Mouse (Mus musculus) cerebellum, postnatal 10 days (tissue): ENCODE measurements around the gene Snx27.

Experiments
- DNase-seq, 2 experiments: peaks; one replicate each; pipeline ENCODE4 v3.0.0; 2021; ENCODE audit warnings: mixed read lengths in 2 of 2

The Snx27 gene

GRCm38 (mm10) chr3:94582456-94582891 is at the start of gene Snx27:
TSS of gene Snx27 (minus strand) at chr3:94582716.
- DNase-seq = peak; percentile 94 to 98

- DNase-seq = no peak
Observed at GRCm38 (mm10) chr3:94629876-94630275, 47.4 kb upstream of the Snx27 start.

DNA sequence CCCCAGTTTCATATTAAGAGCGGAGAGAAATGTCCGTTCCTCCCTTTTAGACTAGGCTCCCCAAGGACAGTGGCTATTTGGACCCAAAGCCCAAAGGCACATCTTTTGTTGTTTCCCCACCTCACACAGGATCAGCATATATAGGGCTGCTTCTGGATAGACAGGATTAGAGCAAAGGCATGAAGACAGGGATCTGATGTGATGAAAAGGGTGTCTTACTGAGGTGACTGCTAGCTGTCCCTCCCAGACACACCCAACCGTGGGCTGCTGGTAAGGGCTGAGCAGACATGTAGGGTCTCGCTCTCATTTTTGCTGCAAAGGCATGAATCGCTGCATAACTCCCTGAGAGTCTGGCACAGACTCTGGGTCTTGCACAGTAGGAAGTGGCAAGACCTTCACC is 46.2 kb upstream of the Snx27 start:
- DNase-seq = no peak

DNA sequence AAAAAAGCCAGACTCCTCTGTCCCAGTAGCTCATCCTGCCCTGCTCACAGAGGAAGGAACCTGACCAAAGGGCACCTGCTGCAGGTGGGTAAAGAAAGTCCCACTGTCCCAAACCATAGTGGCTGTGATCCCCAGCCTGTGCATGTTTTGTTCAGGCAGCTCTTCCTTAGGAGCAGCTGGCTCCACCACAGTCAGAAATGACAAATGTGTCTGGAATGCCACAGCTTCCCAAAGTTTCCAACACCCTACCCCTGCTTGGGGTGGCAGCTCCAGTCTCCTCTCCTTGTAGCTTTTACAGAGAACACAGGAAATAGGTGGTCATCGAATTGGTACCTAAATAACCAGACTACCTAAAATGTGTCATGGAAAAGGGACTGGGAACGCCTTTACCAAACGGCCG is 41.8 kb upstream of the Snx27 start:
- no peak for DNase-seq

GRCm38 (mm10) chr3:94622550-94622949 is 40.0 kb upstream of the Snx27 start:
- no peak for DNase-seq

DNA sequence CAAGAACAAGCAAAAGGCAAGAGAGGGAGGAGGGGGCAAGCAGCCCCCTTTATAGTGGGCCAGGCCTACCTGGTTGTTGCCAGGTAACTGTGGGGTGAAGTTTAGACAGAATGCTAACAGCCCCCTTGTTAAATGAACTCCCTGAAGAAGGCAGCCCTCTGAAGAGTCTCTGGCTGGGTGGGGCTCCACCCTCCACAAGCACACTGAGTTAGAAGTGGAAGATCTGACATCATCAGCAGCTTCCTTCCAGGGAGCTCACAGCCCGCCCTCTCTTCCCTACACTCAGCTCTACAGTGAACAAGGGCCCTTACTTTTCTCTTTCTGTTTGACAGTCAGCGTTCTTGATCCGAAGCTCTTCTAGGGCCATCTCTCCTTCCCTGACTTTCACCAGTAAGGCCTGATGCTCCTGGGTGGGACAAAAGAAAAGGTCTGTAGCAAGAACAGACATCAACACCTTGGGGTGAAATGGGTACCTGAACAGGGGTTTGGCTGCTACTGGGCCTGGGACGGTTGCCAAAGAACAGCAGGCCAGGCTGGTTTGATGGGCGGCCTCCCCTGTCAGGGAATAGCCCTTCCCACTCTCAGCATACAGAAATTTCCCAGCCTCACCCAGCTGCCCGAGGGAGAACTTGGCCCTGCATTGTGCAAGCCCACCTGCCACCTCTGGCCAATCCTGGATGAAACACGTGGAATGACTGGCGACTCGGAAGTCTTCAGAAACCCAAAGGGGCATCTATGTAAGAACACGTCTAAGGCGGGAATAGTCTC is 39.4 kb upstream of the Snx27 start:
- no peak for DNase-seq

DNA sequence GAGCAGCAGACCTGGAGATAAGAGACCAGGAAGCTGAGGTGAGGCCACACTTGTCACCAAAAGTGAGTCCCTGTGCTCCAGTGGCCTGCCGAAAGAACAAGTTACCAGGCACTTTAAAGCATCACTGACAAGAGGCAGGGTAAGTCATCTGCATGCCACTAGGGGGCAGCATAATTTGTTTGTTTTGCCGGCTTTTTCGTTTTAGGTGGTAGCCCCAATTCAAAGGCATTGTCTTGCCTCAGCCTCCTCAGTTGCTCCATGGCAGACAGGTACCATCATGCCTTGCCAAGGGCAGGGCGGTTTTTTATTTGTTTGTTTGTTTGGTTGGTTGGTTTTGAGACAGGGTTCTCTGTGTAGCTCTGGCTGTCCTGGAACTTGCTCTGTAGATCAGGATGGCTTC is 34.2 kb upstream of the Snx27 start:
- DNase-seq = peak; percentile 52 to 66

- DNase-seq = peak in 1 of 2 experiments; percentile 13
Observed at GRCm38 (mm10) chr3:94613258-94613878, 30.9 kb upstream of the Snx27 start.

DNA sequence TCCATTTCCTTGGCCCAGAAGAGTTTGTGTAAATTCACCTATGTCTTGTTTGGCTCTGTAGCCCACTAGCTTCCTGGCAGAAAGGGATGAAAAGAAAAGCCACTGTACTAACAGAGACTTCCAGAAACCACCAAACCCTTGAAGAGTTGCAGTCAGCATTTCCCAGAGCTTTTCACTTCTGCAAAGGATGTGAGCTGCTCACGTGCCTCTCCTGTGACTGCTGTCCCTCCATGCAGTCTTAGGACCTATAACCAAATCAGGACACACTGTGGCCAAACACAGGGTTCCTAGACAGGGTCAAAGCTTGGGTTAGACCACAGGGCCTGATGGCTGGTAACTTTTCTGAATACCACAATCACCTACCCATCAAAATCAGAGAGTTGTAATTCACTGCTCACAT is 29.8 kb upstream of the Snx27 start:
- no peak for DNase-seq

DNA sequence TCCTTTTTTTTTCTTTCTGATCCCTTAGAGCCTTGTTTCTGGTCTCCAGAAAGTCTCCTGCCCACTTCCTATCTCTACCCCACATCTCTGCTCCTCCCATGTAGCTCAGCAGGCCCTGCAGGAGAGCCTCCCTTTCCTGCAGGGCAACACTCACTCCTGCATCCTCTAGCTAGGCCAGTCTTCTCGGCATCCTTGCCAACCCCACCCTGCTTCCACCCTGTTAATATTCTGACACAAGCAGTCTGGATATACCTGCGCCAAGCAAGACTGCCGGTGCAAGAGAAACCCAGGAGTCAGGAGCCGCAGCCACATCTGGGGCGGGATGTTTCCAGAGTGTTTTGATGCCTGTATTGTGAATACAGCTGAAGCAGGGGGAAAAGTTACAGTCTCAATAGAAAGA is 29.3 kb upstream of the Snx27 start:
- DNase-seq = peak; percentile 30 to 34

GRCm38 (mm10) chr3:94611343-94611742 is 28.8 kb upstream of the Snx27 start:
- DNase-seq = peak; percentile 64 to 74

GRCm38 (mm10) chr3:94610581-94610980 is 28.1 kb upstream of the Snx27 start:
- DNase-seq = peak; percentile 32 to 42

- DNase-seq = no peak
Observed at GRCm38 (mm10) chr3:94609621-94610020, 27.1 kb upstream of the Snx27 start.

DNA sequence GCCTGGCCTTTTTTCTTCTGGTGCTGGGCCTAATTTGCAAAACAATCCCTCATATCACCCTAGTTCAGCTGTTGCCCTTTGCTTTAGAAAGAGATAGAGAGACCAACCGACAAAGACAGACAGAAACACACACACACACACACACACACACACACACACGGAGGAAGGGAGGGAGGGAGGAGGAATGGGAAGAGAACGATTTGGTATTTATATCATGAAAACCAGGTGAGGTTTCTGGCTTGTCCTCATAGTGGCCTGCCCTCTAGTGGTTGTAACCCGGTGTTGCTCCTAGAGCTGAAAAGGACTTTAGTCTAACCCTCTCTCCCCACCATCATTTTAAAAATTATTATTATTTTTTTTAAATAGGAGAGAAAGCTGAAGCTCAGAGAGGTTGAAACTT is 19.4 kb upstream of the Snx27 start:
- peak; percentile 80 to 87 for DNase-seq

GRCm38 (mm10) chr3:94597224-94597779 is 14.8 kb upstream of the Snx27 start:
- DNase-seq = no peak

GRCm38 (mm10) chr3:94595871-94596287 is 13.4 kb upstream of the Snx27 start:
- DNase-seq = no peak

- no peak for DNase-seq
Observed at GRCm38 (mm10) chr3:94591066-94591465, 8.6 kb upstream of the Snx27 start.

- no peak for DNase-seq
Observed at GRCm38 (mm10) chr3:94587962-94588361, 5.4 kb upstream of the Snx27 start.

DNA sequence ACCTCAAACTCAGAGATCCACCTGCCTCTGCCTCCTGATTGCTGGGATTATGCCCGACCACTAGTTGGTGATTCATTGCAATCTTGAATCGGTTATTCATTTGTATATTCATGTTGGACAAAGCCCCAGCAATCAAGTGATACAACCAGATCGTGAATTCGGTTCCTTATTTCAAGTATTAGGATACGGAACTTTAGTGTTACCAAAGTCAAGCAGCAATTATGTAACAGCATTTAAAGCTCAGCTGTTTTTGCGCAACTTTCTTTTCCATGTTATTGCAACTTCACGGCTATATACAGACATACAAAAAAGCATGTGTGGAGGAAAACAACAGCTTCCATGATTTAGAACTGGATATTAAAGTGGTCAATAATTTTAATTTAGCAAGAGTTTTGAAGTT is 428 bp upstream of the Snx27 start:
- DNase-seq = no peak

DNA sequence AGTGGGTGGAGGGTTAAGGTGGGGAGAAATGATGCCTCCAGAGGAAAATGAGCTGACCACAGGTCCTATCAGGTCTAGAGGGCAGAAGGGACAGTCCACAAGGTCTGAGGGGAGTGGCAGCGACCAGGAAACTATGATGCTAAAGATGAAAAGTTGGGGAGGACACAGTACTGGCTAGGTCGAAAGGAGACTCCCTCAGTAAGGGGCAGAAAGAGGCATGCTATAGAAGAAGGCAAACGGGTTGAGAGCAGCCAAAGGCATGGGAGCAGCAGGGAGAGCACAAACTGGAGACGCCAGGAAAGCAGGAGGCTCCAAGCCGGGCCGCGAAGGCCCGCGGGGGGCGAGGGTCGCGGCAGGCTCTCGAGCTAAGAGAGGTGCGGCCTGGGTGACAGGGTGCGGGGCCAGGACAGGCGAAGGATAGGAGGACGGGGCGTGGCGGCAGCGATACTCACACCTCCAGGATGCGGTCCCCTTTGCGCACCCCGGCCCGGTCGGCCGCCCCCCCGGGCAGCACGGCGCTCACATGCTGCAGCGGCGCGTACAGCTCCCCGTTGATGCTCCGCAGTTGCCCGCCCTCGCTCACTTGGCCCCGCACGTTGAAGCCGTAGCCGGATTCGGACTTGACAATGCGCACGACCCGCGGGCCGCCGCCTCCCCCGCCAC is 592 bp downstream of the Snx27 start:
- DNase-seq = no peak

DNA sequence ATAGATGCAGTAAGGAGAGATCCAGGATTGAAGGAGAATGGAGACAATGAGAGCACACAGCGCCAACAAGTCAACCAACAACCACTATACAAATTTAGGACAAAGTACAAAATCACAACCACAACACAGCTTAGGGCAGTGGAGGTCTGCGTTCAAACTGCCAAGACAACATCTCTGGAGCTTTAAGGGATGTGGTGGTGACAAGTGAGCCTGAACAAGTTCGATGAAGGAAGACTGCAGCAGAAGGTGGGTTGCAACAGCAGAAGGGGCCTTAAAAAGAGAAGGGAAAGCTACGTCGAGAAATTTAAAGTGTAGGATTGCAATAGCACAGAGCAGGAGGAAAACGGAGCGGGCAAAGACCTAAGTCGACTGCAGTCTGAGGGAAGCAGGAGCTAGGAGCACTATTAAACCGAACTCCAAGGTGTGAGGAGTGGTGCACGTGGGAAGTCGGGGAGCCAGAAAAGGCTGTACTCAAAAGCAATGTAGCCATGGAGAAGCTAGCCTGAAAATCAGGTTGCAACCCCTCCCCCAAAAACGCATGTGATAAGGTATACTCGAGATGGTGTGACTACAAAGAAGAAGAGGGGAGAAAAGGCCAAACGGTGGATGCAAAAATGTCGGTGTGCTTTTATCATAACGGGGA is 1.3 kb downstream of the Snx27 start:
- peak; percentile 44 to 59 for DNase-seq

- DNase-seq = no peak
Observed at GRCm38 (mm10) chr3:94574506-94574905, 8.0 kb downstream of the Snx27 start.

GRCm38 (mm10) chr3:94567242-94567641 is 15.3 kb downstream of the Snx27 start:
- DNase-seq = no peak
